Mouse (Mus musculus): Measurements from ENCODE around the gene Phospho2. TPM values are rescaled to one million over a fixed set of nuclear protein-coding genes. Genes with fewer than 3 reads are reported as not detected.

The Phospho2 gene
- total RNA-seq, 2 experiments from 2014 or later = 9.2 to 10.5 TPM

DNA sequence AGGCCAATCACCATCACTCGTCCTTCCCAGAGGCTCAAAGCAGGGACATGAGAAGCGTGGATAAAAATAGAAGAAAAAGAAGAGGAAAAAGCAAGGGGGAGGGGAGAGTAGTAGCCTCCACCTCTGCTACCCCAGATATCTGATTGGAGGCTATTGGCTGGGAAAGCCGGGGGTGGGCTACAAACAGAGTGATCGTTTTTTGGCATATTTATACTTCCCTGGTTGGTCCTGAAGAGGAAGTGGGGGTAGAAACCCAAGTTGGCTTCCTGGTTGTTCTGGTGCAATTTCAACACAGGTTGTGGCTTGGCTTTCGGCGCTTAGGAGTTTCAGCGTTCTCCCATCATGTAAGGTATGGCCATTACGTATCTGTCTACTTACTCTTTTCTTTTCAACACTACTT, 32.3 kb downstream of the Phospho2 start, which contains the start of gene Klhl23:
Gene Klhl23 (plus strand): TSS at position 234 of the 400 bp plus-strand sequence.
- intact Hi-C loops (cut with DNase I; ENCODE audit: low total_unique reads) = no loop called here
- DNase-seq = no peak

DNA sequence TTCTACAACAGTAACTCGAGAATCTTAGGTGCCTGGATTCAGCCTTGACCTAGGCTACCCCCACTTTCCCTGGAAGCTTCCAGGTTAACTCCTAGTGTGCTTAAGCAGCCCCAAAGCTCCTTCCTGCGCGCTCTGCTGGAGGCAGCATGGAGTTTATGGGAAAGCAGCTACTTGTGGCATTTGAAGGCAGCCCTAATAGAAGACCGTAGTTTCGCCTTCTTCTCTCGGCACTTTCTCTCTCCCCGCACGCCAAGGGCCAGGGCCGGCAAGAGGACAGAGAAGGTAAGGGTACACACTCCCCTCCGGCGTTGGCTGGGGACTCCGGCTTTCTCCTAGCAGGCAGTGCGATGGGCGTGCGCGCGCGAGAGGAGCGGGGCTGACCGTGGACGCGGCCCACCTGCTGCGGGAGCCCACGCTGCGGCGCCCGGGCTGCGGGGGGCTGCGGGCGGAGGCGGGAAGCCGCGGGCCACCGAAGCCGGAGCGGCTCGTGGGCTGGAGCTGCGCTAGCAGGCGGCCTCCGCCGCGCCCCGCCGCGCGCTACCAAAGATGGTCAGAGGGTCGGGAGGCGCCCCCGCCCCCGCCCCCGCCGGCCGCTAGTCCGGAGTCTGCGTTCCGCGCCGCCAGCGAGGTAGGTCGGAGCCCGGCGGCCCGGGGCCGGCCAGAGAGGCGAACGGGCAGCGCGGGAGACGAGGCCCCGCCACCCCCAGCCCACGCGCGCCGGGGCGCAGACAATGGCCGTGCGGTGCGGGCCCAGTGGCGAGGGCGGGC, 33.1 kb downstream of the Phospho2 start:
- peak; percentile 37 for DNase-seq
- intact Hi-C loops (cut with DNase I; ENCODE audit: low total_unique reads) = no loop called here

DNA sequence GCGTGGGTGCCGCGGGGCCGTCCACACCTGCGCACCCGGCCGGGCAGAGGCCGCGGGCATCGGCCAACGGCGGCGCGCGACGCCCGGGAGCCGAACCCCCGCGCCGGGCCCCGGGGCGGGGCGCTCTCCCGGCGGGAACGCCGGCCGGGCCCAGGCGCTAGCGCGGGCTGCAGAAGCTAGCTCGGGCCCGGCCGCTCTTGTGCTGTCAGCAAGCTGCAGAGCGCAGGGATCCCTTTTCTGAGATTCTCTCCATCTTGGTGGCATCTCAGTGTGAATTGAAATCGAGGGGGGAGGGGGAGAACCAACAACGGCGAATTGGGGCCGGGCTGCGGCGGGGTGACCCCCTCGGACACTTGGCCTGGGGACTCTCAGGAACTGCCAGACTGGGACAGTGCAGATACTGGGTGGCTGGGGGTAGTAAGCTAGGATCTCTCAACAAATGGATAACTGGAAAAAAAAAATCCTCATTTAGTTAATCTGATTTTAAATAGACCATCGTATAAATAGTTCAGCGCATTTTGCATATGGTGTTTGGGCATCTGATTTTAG, 33.8 kb downstream of the Phospho2 start:
- DNase-seq = peak; percentile 38
- intact Hi-C loops (cut with DNase I; ENCODE audit: low total_unique reads) = no loop called here

DNA sequence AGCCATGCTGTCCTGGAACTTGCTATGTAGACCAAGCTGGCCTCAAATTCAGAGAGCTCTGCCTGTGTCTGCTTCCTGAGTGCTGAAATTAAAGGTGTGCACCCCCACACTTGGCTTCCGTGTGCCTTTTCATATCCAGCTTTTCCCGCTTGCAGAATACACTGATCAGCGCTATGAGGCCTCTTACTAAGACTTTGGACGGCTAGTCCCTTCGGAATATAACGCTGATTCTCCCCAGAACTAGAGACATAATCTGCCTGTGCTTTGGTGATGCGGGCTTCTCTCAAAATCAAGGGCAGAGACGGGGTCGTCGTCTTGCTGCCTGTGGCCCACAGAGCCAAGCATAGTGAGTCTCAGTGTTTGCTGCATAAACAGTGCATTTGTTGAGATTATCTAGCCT, 36.5 kb downstream of the Phospho2 start:
- intact Hi-C loops (cut with DNase I; ENCODE audit: low total_unique reads) = no loop called here
- DNase-seq = no peak

DNA sequence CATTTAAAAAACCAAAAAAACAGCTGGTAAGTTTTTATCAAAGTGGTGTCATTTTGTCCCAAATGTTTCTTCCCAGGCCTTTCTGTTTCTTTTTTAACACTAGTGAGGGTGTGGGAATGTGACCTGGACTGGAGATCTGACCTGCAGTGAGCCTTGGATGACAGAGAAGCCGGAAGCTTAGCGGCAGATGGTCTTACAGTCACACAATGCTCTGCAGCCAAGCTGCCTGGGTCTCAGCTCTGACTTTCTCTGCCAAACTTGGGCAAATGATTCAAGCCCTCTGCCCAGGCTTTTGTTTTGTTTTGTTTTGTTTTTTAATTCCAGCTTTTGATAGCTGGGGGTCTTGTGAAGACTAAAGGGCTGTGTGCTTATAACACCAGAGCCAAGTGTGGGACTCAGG, 37.0 kb downstream of the Phospho2 start:
- peak; percentile 10 for DNase-seq
- intact Hi-C loops (cut with DNase I; ENCODE audit: low total_unique reads) = no loop called here

DNA sequence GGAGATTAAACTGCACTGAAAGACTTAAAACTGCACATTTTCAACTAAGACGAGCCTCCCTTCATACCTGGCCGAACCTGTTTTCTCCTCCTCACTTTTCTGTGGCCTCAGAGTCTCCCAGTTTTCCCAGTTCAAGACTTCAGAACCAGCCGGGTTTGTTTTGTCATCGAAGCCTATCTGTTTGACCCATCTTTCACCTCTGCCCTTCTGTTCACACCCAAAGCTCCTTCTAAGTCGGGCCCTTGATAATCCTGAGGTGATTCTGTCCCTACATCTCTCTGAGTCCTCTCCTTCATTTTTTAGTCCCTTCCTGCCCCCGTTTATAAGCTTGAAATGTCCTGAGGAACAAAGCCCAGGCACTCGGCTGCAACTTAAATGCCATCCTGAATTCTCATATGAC, 38.6 kb downstream of the Phospho2 start:
- no peak for DNase-seq
- intact Hi-C loops (cut with DNase I; ENCODE audit: low total_unique reads) = no loop called here

DNA sequence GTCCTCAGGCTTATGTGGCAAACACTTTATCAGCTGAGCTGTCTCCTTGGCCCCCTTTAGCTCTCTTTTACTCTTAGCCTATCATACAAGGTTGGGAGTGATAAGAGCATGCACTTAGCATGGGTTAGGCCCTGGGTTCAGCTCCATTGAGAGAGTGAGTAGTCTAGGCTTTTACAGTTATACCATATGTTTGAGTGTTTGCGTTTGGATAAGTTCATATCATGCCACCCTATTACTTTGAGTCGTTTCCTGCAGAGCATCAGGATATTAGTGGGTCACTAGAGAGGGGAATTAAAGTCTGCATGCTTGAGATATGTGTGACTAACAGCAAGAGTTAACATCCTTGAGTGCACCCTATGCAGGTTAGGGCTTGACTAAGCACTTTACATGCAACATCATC, 40.3 kb downstream of the Phospho2 start:
- DNase-seq = no peak
- intact Hi-C loops (cut with DNase I; ENCODE audit: low total_unique reads) = no loop called here

DNA sequence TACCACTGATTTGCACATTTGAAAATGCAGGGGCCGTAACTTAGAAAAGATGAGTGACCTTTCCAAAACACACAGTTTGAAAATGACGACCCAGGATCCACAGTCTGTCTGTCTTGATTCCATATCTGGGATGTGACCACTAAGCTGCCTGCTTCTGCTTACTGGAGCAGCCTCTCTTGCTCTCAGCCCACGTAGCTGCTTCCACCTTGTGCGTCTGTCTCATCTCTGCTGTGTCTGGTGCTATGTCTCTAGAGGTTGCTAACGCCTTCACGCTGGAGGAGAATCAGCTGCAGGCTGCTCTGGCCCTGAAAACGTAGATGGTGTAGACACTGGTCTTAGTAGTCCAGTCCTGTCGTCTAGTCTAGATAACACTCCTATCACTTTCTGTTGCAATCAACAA, 40.7 kb downstream of the Phospho2 start:
- intact Hi-C loops (cut with DNase I; ENCODE audit: low total_unique reads) = no loop called here
- no peak for DNase-seq

DNA sequence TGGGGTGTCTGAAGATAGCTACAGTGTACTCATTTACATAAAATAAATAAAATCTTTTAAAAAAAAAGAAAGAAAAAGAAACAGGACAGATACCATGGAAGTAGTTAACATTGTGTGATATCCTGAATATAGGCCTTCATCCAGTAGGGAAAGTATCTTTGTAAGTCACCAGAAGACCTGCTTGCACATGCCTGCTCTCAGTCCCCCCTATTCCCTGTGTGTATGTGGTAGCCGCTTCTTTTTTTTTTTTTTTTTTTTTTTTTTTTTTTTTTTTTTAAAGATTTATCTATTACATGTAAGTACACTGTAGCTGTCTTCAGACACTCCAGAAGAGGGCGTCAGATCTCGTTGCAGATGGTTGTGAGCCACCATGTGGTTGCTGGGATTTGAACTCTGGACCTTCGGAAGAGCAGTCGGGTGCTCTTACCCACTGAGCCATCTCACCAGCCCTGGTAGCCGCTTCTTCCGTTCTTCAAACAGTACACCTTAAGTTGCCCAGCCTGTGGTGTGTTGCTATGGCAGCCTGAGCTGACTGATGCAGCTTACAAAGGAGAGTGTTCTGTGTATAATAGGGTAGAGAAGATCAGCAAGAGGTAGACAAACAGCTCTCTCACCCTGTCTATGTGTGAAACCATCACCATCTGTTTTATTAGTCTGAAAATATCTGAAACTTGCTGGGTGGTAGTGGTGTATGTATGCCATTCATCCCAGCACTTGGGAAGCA, 48.0 kb downstream of the Phospho2 start:
- no peak for DNase-seq
- intact Hi-C loops (cut with DNase I; ENCODE audit: low total_unique reads) = no loop called here

DNA sequence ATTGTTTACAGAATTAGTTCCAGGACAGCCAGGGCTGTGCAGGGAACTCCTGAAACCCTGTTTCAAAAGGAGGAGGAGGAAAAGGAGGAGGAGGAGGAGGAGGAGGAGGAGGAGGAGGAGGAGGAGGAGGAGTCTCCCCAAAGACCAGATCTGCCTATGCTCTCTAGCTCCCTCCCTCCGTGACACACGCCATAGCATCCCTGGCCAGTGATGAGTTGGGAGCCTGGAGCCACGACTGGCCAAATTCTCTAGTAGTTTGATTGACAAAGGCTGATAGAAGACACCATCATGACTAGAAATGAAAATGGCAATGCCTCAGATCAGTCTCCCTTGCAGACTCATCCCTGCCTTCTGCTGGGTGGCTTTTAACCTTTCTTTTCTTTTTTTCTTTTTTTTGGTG, 48.6 kb downstream of the Phospho2 start:
- no peak for DNase-seq
- intact Hi-C loops (cut with DNase I; ENCODE audit: low total_unique reads) = no loop called here

DNA sequence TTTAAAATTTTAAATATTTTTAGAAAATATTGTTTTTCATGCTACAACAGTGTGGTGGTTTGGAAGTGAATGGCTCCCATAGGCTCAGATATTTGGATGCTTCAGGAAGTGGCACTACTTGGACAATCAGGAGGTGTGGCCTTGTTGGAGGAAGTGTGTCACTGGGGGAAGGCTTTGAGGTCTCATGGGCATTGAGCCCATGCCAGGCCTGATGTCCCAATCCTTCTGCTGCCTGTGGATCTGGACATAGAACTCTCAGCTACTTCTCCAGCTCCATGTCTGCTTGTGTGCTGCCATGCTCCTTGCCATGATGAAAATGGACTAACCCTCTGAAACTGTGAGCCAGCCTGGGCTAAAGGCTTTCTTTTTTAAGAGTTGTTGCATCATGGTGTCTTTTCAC, 49.3 kb downstream of the Phospho2 start:
- no peak for DNase-seq
- intact Hi-C loops (cut with DNase I; ENCODE audit: low total_unique reads) = no loop called here

DNA sequence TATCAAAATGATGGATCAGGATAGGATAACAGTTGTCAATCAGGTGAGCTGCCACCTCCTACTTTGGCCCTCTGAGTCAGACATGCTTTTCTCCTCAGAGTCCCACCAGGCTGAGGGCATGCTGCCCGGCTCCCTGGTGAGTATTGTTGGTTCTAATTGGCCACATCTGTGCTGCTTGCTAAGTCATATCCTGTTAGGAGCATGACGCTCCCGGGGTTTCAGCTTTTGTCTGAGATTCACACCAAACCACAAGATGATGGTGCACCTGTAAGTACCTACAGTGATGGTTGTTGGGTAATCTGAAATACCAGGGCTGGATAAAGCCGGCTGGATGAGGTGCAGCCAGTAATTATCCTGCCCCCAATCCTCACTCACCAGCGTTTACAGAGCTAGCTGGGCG, 50.8 kb downstream of the Phospho2 start:
- no peak for DNase-seq
- intact Hi-C loops (cut with DNase I; ENCODE audit: low total_unique reads) = no loop called here

DNA sequence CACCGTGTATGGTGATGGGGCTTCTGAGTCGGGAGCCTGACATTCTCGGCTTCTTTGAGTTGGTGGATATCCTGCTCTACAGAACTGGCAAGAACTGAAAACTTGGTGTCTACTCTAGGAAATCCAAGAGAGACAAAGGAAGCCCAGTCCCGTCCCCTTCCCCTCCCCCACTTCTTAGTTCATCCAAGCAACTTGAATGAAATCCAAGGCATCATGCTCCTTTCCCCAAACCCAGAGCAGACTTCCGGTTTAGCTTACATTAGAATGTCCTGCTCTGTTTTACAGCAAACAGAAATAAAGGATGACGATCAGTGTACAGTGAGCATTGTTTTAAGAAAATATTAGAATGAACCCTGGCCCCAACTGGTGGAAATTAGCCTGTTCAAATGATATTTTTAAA, 59.8 kb downstream of the Phospho2 start:
- no peak for DNase-seq
- intact Hi-C loops (cut with DNase I; ENCODE audit: low total_unique reads) = no loop called here

Other genes with a start within 250 kb of the Phospho2 start
- gene Lrp2, start 203.6 kb upstream of the Phospho2 start, total RNA-seq (2021) = not detected
- 1 to 10 TPM; 2.8 to 4.2 TPM for gene Bbs5, start 142.5 kb upstream of the Phospho2 start, total RNA-seq (2021)
- 100 to 1,000 TPM; 474 to 551 TPM for gene Klhl41, start 119.5 kb upstream of the Phospho2 start, total RNA-seq (2021)
- gene Fastkd1, start 76.1 kb upstream of the Phospho2 start, total RNA-seq (2021) = 10 to 100 TPM; 11.8 to 14.7 TPM
- 10 to 100 TPM; 26.7 to 31.9 TPM for gene Ppig, start 67.1 kb upstream of the Phospho2 start, total RNA-seq (2021)
- under 1 TPM; 0.29 to 0.40 TPM for gene Ccdc173, start within 50 bp of the Phospho2 start, total RNA-seq (2021)
- gene Klhl23, start 32.3 kb downstream of the Phospho2 start, total RNA-seq (2021) = 10 to 100 TPM; 16.4 to 18.4 TPM
- 10 to 100 TPM; 67.5 to 78.6 TPM for gene Ssb, start 71.9 kb downstream of the Phospho2 start, total RNA-seq (2021)
- gene Mettl5, start 96.0 kb downstream of the Phospho2 start, total RNA-seq (2021) = 10 to 100 TPM; 18.0 to 19.2 TPM
- 100 to 1,000 TPM; 108 to 118 TPM for gene Ubr3, start 107.6 kb downstream of the Phospho2 start, total RNA-seq (2021)
- gene Myo3b, start 249.5 kb downstream of the Phospho2 start, total RNA-seq (2021) = not detected